Mouse (Mus musculus) small intestine, adult 10 weeks (tissue): ENCODE data around the gene Lsm3. TPM values are rescaled to one million over a fixed set of nuclear protein-coding genes. Genes with fewer than 3 reads are reported as not detected.

ENCODE experiments used
- polyA plus RNA-seq: library from polyadenylated mRNA; stranded (reverse); fragments of 350-450 nt; fragmentation: Illumina TruSeq; extraction: RNeasy Lipid Tissue Mini Kit (QIAGEN cat#74804); gene quantifications from one replicate; pipeline ENCODE4 v1.2.3, GENCODE M21; 2014; ENCODE audit warnings: low replicate concordance

Lsm3 gene
- polyA plus RNA-seq = 91.4 TPM

DNA sequence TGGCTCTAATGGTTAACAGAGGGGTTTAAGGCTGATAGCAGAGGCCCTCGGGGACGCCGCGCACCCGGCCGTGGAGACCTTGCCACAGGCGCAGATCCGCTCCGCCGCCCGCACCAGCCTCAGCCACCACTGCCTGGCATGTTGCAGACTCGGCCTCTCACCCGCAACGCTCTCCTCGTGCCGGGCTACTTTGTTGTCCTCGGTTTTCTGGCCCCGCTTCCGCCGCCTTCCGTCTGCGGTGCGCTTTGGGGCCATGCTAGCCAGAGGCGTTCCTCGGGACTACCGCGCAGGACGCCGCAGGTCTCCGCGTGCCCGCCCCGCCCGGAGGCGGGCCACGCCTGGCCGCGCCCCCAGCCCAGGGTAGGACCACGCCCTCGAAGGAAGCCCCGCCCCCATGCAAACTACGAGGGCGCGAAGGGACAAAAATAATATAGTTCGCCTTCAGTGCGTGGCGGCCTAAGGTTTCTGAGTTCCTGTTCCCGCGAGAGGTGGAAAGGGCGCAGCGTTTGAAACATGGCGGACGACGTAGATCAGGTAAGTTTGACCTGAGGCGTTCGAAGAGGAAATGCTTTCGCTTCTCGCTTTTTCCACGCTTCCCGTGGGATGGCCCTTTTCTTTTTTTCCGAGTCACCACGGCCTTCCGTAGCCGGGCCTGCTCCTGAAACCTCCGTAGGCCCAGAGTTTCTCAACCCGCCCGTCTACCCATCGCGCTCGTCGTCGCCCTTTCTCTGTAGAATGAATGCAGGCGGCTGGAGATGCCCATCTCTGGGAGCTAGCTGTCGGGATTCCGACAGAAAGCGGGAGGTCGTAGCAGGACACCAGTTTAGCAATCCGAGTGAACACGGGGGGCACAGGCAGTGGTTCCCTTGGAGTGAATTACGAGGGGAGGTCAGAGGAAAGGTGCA is at the start of gene Lsm3, which contains the start of gene Xpc:
Gene Lsm3, plus strand, starts transcription at position 384 of the 905 bp plus-strand sequence.
Gene Xpc, minus strand, starts transcription at position 344 of the 905 bp plus-strand sequence.

DNA sequence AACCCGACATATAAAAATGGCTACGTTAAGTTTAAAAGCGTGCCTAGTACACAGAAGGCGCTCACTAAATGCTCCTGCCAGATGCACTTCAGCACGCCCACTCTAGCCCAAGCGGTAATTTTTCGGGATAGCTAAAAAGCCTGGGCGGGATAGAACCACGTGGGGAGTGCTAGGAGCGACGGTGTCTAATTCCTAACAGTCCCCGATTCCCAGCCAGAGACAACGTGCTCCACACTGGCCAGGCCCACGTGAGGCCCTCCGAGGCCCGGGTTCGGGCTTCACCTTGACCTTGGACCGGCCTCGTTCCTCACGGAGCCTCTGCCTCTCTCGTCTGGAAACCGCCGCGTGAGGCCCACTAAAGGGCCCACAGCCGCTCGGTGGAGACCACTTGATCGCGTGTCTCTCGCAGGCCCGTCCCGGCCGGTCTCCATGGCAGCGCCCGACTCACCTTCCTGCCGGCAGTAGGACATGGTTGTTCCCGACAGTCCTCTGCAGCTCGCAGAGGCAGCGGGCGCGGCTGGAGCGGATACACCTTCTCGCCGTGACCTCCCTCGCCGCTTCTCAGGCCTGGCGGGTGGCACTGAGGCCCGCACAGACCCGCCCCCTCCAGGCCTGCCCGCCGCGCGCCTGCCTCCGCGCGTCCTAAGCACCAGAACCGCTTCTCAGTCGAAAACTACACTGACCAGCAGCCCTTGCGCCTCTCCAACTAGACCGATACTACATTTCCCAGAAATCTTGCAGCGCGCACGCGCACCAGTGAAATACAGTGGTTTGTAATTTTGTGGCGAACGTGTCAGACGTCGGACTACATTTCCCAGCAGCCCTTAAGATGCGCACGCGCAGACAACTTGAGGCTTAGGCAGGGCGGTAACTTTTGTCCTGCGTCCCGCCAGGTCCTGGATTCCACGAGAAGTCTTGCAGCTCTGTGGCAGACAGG is 42.6 kb upstream of the Lsm3 start, which contains the start of the genes Chchd4 and Tmem43:
Gene Chchd4, minus strand, starts transcription at position 679 of the 937 bp plus-strand sequence.
Gene Tmem43, plus strand, starts transcription at position 836 of the 937 bp plus-strand sequence.

Other genes with a start within 250 kb of the Lsm3 start
- not detected for gene Wnt7a, start 104.6 kb upstream of the Lsm3 start, polyA plus RNA-seq
- gene Chchd4, start 42.4 kb upstream of the Lsm3 start, polyA plus RNA-seq = 12.3 TPM
- 6.6 TPM for gene Tmem43, start 42.2 kb upstream of the Lsm3 start, polyA plus RNA-seq
- 2.4 TPM for gene Xpc, start within 50 bp of the Lsm3 start, polyA plus RNA-seq
- 70.4 TPM for gene Slc6a6, start 168.1 kb downstream of the Lsm3 start, polyA plus RNA-seq